Mouse (Mus musculus): ENCODE data around the gene Inpp5d. TPM values are rescaled to one million over a fixed set of nuclear protein-coding genes. Genes with fewer than 3 reads are reported as not detected.

Inpp5d gene
- 3.6 and 7.5 TPM in 2 replicates for polyA plus RNA-seq (2014; fragmentation: Nextera tagmentation; extraction: Ambion mirVana)

DNA sequence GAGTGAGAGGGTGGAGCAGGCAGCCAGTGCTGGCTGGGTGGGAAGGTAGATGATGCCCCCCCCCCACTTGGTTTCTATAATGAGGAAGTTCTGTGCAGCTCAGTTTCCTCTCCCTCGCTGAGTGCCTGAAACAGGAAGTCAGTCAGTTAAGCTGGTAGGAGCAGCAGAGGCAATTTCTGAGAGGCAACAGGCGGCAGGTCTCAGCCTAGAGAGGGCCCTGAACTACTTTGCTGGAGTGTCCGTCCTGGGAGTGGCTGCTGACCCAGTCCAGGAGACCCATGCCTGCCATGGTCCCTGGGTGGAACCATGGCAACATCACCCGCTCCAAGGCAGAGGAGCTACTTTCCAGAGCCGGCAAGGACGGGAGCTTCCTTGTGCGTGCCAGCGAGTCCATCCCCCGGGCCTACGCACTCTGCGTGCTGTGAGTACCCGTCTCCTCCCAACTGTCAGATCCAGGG, at the start of gene Inpp5d:
Gene Inpp5d, plus strand, starts transcription at position 102 of the 458 bp plus-strand sequence.
- Histone ChIP-seq H3K4me1 (ENCODE audit: control insufficient read depth, insufficient read depth, low read length) (no peaks in the 10 kb centered on the region), H3K36me3 (ENCODE audit: control insufficient read depth, insufficient read depth, low read length) (no peaks in the 10 kb centered on the region), H3K27me3 (ENCODE audit: control insufficient read depth, insufficient read depth, low read length) (no peaks in the 10 kb centered on the region), H3K27ac (ENCODE audit: low read depth, low read length) (peak within 1 kb of the TSS; percentile 42; the same call in 1 of the 2 replicates), H3K4me3 (ENCODE audit: low read length) (peak within 1 kb of the TSS; percentile 22), H3K9me3 (ENCODE audit: control insufficient read depth, low read length) (no peaks in the 10 kb centered on the region), H3K4me2 (replicated peaks; ENCODE audit: low read depth, low read length) (peak within 1 kb of the TSS; percentile 28; the same call in 1 of the 2 replicates), H3K9ac (ENCODE audit: low read depth, low read length) (peak within 1 kb of the TSS; percentile 14; the same call in 1 of the 2 replicates)
- ATAC-seq (ENCODE audit: low FRiP score, low TSS enrichment) = no peak
- 78% methylated on average over 12 of the region's 12 CpGs for WGBS

- Histone ChIP-seq H3K4me3 (ENCODE audit: low read length) (no peak overlapping the region), H3K36me3 (ENCODE audit: control insufficient read depth, insufficient read depth, low read length) (no peaks in the 10 kb centered on the region), H3K4me2 (replicated peaks; ENCODE audit: low read depth, low read length) (no peak overlapping the region), H3K9me3 (ENCODE audit: control insufficient read depth, low read length) (no peaks in the 10 kb centered on the region), H3K27me3 (ENCODE audit: control insufficient read depth, insufficient read depth, low read length) (no peaks in the 10 kb centered on the region), H3K9ac (ENCODE audit: low read depth, low read length) (no peak overlapping the region), H3K4me1 (ENCODE audit: control insufficient read depth, insufficient read depth, low read length) (peaks cover 4% of the 10 kb centered on the region; the same call in 1 of the 2 replicates), H3K27ac (ENCODE audit: low read depth, low read length) (no peak overlapping the region)
- ATAC-seq (ENCODE audit: low FRiP score, low TSS enrichment) = no peak
- WGBS = 77% methylated on average over 5 of the region's 5 CpGs
Measured at GRCm38 (mm10) chr1:87573261-87573660, 46.9 kb upstream of the Inpp5d start.

GRCm38 (mm10) chr1:87573800-87574215, 46.3 kb upstream of the Inpp5d start, which contains the start of gene Ngef:
Gene Ngef (minus strand): TSS chr1:87573870.
- H3K9ac ChIP-seq (ENCODE audit: low read depth, low read length) = no peak within 1 kb of the TSS
- no peaks in the 10 kb centered on the region for H3K36me3 ChIP-seq (ENCODE audit: control insufficient read depth, insufficient read depth, low read length)
- no peak within 1 kb of the TSS for H3K4me3 ChIP-seq (ENCODE audit: low read length)
- H3K9me3 ChIP-seq (ENCODE audit: control insufficient read depth, low read length) = no peaks in the 10 kb centered on the region
- 0 out of 2 replicates have a peak, but pooled peaks have one; percentile 32 for ATAC-seq (ENCODE audit: low FRiP score, low TSS enrichment)
- peak within 1 kb of the TSS; percentile 51; the same call in 1 of the 2 replicates for H3K27ac ChIP-seq (ENCODE audit: low read depth, low read length)
- no peak within 1 kb of the TSS for H3K4me2 ChIP-seq (replicated peaks; ENCODE audit: low read depth, low read length)
- peaks cover 4% of the 10 kb centered on the region; the same call in 1 of the 2 replicates for H3K4me1 ChIP-seq (ENCODE audit: control insufficient read depth, insufficient read depth, low read length)
- no peaks in the 10 kb centered on the region for H3K27me3 ChIP-seq (ENCODE audit: control insufficient read depth, insufficient read depth, low read length)
- WGBS = 63% methylated on average over 6 of the region's 6 CpGs

DNA sequence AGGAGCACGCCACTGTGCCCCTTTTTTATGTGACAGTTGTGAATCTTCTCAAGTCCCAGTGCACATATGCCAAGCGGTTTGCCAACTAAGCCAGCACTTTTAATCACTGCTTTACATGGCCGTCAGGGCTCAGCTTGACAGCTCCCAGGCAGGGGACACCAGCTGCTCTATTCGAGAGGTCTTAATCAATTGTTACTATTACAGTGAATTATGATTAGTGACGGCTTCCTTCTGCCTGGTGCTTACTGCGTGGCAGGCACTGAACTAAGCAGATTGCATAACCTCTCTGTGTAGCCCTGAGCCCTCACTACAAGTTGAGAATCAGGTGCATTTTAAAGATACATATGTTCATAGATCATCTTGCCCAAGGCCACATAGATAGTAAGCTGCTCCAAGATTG, 45.8 kb upstream of the Inpp5d start:
- Histone ChIP-seq H3K4me2 (replicated peaks; ENCODE audit: low read depth, low read length) (no peak overlapping the region), H3K4me3 (ENCODE audit: low read length) (no peak overlapping the region), H3K4me1 (ENCODE audit: control insufficient read depth, insufficient read depth, low read length) (peaks cover 4% of the 10 kb centered on the region; the same call in 1 of the 2 replicates), H3K9me3 (ENCODE audit: control insufficient read depth, low read length) (no peaks in the 10 kb centered on the region), H3K27me3 (ENCODE audit: control insufficient read depth, insufficient read depth, low read length) (no peaks in the 10 kb centered on the region), H3K36me3 (ENCODE audit: control insufficient read depth, insufficient read depth, low read length) (no peaks in the 10 kb centered on the region), H3K27ac (ENCODE audit: low read depth, low read length) (peak overlapping the region; percentile 51; the same call in 1 of the 2 replicates), H3K9ac (ENCODE audit: low read depth, low read length) (no peak overlapping the region)
- 43% methylated on average over 6 of the region's 6 CpGs for WGBS
- ATAC-seq (ENCODE audit: low FRiP score, low TSS enrichment) = peak; percentile 32; the same call in 1 of the 2 replicates

- H3K9me3 ChIP-seq (ENCODE audit: control insufficient read depth, low read length) = no peaks in the 10 kb centered on the region
- H3K9ac ChIP-seq (ENCODE audit: low read depth, low read length) = no peak overlapping the region
- peak; percentile 83 for ATAC-seq (ENCODE audit: low FRiP score, low TSS enrichment)
- H3K36me3 ChIP-seq (ENCODE audit: control insufficient read depth, insufficient read depth, low read length) = no peaks in the 10 kb centered on the region
- no peaks in the 10 kb centered on the region for H3K27me3 ChIP-seq (ENCODE audit: control insufficient read depth, insufficient read depth, low read length)
- peaks cover 4% of the 10 kb centered on the region; the same call in 1 of the 2 replicates for H3K4me1 ChIP-seq (ENCODE audit: control insufficient read depth, insufficient read depth, low read length)
- WGBS = 46% methylated on average over 7 of the region's 7 CpGs
- H3K27ac ChIP-seq (ENCODE audit: low read depth, low read length) = peak overlapping the region; percentile 49; the same call in 1 of the 2 replicates
- no peak overlapping the region for H3K4me3 ChIP-seq (ENCODE audit: low read length)
- no peak overlapping the region for H3K4me2 ChIP-seq (replicated peaks; ENCODE audit: low read depth, low read length)
Measured at GRCm38 (mm10) chr1:87574785-87575184, 45.3 kb upstream of the Inpp5d start.

DNA sequence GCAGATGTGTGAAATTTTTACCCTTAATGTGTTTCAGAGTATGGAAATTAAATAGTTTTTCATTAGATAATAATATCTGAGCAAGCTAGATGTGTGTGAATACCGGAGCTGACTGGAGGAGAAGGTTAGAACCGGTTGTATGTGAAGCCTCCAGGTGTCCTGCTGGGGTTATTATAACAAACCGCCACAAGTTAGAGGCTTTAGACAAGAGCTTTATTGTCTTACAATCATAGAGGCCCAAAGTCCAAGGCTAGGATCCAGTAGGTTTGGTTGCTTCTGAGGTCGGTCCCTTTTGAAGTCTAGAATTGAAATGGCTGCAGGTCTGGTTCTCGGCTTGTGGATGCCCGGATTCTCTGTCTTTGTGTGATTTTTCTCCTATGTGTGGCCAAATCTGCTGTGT, 41.1 kb upstream of the Inpp5d start:
- Histone ChIP-seq H3K4me3 (ENCODE audit: low read length) (no peak overlapping the region), H3K27me3 (ENCODE audit: control insufficient read depth, insufficient read depth, low read length) (no peaks in the 10 kb centered on the region), H3K4me1 (ENCODE audit: control insufficient read depth, insufficient read depth, low read length) (peaks cover 4% of the 10 kb centered on the region; the same call in 1 of the 2 replicates), H3K27ac (ENCODE audit: low read depth, low read length) (no peak overlapping the region), H3K36me3 (ENCODE audit: control insufficient read depth, insufficient read depth, low read length) (no peaks in the 10 kb centered on the region), H3K9ac (ENCODE audit: low read depth, low read length) (no peak overlapping the region), H3K9me3 (ENCODE audit: control insufficient read depth, low read length) (no peaks in the 10 kb centered on the region), H3K4me2 (replicated peaks; ENCODE audit: low read depth, low read length) (no peak overlapping the region)
- WGBS = 92% methylated on average over 6 of the region's 6 CpGs
- ATAC-seq (ENCODE audit: low FRiP score, low TSS enrichment) = no peak

DNA sequence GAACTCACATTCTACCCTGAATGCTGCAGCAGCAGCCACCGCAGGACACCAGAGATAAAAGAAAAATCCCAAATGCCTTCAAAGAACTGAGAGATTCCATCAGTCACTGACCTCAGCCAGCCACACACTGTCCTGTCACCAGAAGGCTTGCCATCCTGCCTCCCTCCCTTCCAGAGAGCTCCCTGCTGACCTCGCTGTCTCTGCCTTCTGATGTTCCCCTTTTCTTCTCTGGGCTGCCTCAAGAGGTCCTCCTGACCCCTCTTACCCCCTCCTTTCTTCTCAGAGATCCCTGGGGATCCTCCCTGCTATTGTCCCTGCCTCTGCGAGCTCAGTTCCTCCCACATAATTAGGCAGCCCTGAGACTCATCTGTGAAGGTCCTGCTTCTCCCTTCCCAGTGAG, 39.3 kb upstream of the Inpp5d start:
- no peaks in the 10 kb centered on the region for H3K36me3 ChIP-seq (ENCODE audit: control insufficient read depth, insufficient read depth, low read length)
- WGBS = 5% methylated on average over 3 of the region's 3 CpGs
- H3K27ac ChIP-seq (ENCODE audit: low read depth, low read length) = no peak overlapping the region
- H3K27me3 ChIP-seq (ENCODE audit: control insufficient read depth, insufficient read depth, low read length) = no peaks in the 10 kb centered on the region
- H3K9ac ChIP-seq (ENCODE audit: low read depth, low read length) = no peak overlapping the region
- H3K4me3 ChIP-seq (ENCODE audit: low read length) = no peak overlapping the region
- ATAC-seq (ENCODE audit: low FRiP score, low TSS enrichment) = no peak
- no peak overlapping the region for H3K4me2 ChIP-seq (replicated peaks; ENCODE audit: low read depth, low read length)
- H3K9me3 ChIP-seq (ENCODE audit: control insufficient read depth, low read length) = no peaks in the 10 kb centered on the region
- no peaks in the 10 kb centered on the region for H3K4me1 ChIP-seq (ENCODE audit: control insufficient read depth, insufficient read depth, low read length)

DNA sequence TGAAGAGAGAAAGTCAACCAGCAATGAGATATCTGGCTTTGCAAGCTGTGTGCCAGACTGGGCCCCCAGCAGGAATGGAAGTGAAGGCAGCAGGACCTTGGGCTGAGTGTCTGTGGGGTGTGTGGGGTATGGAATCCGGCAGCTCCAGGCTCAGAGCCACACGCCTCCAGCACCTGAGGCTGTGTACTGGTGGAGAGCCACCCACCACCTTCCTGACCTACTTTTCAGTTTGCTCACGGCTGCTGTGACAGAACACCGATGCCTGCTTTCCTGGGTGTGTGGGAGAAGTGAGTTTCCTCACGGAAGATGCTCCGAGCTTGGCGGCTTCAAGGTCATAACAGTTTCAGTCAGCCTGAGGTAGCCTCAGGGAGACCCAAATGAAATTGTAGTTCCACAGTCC, 30.9 kb upstream of the Inpp5d start:
- Histone ChIP-seq H3K4me3 (ENCODE audit: low read length) (no peak overlapping the region), H3K9me3 (ENCODE audit: control insufficient read depth, low read length) (no peaks in the 10 kb centered on the region), H3K36me3 (ENCODE audit: control insufficient read depth, insufficient read depth, low read length) (no peaks in the 10 kb centered on the region), H3K9ac (ENCODE audit: low read depth, low read length) (no peak overlapping the region), H3K27me3 (ENCODE audit: control insufficient read depth, insufficient read depth, low read length) (no peaks in the 10 kb centered on the region), H3K4me2 (replicated peaks; ENCODE audit: low read depth, low read length) (no peak overlapping the region), H3K27ac (ENCODE audit: low read depth, low read length) (no peak overlapping the region), H3K4me1 (ENCODE audit: control insufficient read depth, insufficient read depth, low read length) (no peaks in the 10 kb centered on the region)
- 87% methylated on average over 7 of the region's 7 CpGs for WGBS
- no peak for ATAC-seq (ENCODE audit: low FRiP score, low TSS enrichment)

- Histone ChIP-seq H3K4me3 (ENCODE audit: low read length) (no peak overlapping the region), H3K27ac (ENCODE audit: low read depth, low read length) (no peak overlapping the region), H3K36me3 (ENCODE audit: control insufficient read depth, insufficient read depth, low read length) (no peaks in the 10 kb centered on the region), H3K4me1 (ENCODE audit: control insufficient read depth, insufficient read depth, low read length) (no peaks in the 10 kb centered on the region), H3K4me2 (replicated peaks; ENCODE audit: low read depth, low read length) (no peak overlapping the region), H3K27me3 (ENCODE audit: control insufficient read depth, insufficient read depth, low read length) (no peaks in the 10 kb centered on the region), H3K9ac (ENCODE audit: low read depth, low read length) (no peak overlapping the region), H3K9me3 (ENCODE audit: control insufficient read depth, low read length) (no peaks in the 10 kb centered on the region)
- WGBS = 82% methylated on average over 8 of the region's 8 CpGs
- ATAC-seq (ENCODE audit: low FRiP score, low TSS enrichment) = no peak
Measured at GRCm38 (mm10) chr1:87589980-87590379, 30.1 kb upstream of the Inpp5d start.
